Mouse (Mus musculus) myocyte (in vitro differentiated cells): ENCODE measurements at regions not wholly inside any gene's neighbourhood (a gene's known extent, or its start where the extent isn't known, plus 50 kb on each side); places are given as distances from the start of the nearest gene placed in this dataset.

Experiments used
- CEBPB ChIP-seq: IDR thresholded peaks from 2 replicates; pipeline ENCODE4 v1.6.1; 2011; ENCODE audit warnings: mild to moderate bottlenecking, moderate library complexity; ENCODE audit not compliant: poor library complexity, insufficient read depth, severe bottlenecking
- E2F4 ChIP-seq: IDR thresholded peaks from one replicate; pipeline ENCODE4 v1.6.1; 2011; ENCODE audit warnings: mild to moderate bottlenecking, control low read depth, moderate library complexity; ENCODE audit not compliant: insufficient read depth
- MAX ChIP-seq: IDR thresholded peaks from one replicate; pipeline ENCODE4 v1.6.1; 2011; ENCODE audit warnings: low read depth, mild to moderate bottlenecking, control low read depth
- MYOD1 ChIP-seq, 3 experiments: IDR thresholded peaks; one replicate each; pipeline ENCODE4 v1.6.1; 2011; ENCODE audit warnings: control low read depth in 2 of 3, low read depth in 2 of 3, mild to moderate bottlenecking in 2 of 3, moderate library complexity in 1 of 3; ENCODE audit not compliant: insufficient read length in 2 of 3, control insufficient read depth in 1 of 3
- POLR2A ChIP-seq: IDR thresholded peaks from one replicate; pipeline ENCODE4 v1.6.1; 2011; ENCODE audit warnings: low read depth, mild to moderate bottlenecking, control low read depth, moderate library complexity; ENCODE audit not compliant: insufficient read length
- POLR2AphosphoS2 ChIP-seq: IDR thresholded peaks from one replicate; pipeline ENCODE4 v1.6.1; 2011; ENCODE audit warnings: low read depth, control low read depth; ENCODE audit not compliant: insufficient read length
- REST ChIP-seq: IDR thresholded peaks from one replicate; pipeline ENCODE4 v1.6.1; 2011; ENCODE audit warnings: mild to moderate bottlenecking, control low read depth, moderate library complexity; ENCODE audit not compliant: insufficient read depth, insufficient read length
- SRF ChIP-seq: IDR thresholded peaks from one replicate; pipeline ENCODE4 v1.6.1; 2011; ENCODE audit warnings: low read depth; ENCODE audit not compliant: control insufficient read depth, insufficient read length
- TCF12 ChIP-seq: IDR thresholded peaks from one replicate; pipeline ENCODE4 v1.6.1; 2011; ENCODE audit warnings: mild to moderate bottlenecking, control low read depth; ENCODE audit not compliant: poor library complexity, insufficient read depth, severe bottlenecking
- USF1 ChIP-seq: IDR thresholded peaks from one replicate; pipeline ENCODE4 v1.6.1; 2011; ENCODE audit warnings: low read depth, mild to moderate bottlenecking, control low read depth, moderate library complexity

DNA sequence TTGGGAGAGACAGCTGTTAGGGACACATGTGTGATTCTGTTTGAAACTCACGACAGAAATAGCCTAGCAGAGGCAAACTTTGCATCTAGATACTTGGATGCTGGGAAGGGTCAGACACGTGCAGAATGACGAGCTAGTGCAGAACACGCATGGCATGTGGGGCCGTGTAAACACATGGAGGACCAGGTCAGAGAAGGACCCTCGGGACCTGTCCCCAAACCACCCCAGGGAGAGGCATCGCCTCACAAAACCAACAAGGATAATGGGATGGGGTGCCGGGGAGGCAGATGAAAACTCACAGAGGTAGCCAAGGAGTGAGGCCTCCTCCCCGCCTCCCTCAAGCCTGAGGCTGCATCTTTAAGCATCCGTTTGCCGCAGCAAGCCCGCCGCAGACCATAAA lies 159.6 kb downstream of the Utp6 start:
- no peak for TF ChIP-seq POLR2A
- TF ChIP-seq MAX: no peak
- TF ChIP-seq USF1: no peak
- TF ChIP-seq TCF12: no peak
- no peak for TF ChIP-seq REST
- no peak for TF ChIP-seq POLR2AphosphoS2
- TF ChIP-seq CEBPB: no peak
- TF ChIP-seq MYOD1 (IDR thresholded peaks at IDR 0.05; ENCODE audit: control insufficient read depth in 1 of 3, insufficient read length in 2 of 3, low read depth in 2 of 3): no peak
- TF ChIP-seq E2F4: no peak
- no peak for TF ChIP-seq SRF
